Mouse (Mus musculus) naive thymus-derived CD4-positive, alpha-beta T cell, adult 2 months (primary cell): ENCODE data around the gene Ppp1r12a.

Experiments
- DNase-seq: peaks from one replicate; pipeline ENCODE4 v3.0.0-alpha.2; 2011; ENCODE audit warnings: low read depth

Ppp1r12a gene

DNA sequence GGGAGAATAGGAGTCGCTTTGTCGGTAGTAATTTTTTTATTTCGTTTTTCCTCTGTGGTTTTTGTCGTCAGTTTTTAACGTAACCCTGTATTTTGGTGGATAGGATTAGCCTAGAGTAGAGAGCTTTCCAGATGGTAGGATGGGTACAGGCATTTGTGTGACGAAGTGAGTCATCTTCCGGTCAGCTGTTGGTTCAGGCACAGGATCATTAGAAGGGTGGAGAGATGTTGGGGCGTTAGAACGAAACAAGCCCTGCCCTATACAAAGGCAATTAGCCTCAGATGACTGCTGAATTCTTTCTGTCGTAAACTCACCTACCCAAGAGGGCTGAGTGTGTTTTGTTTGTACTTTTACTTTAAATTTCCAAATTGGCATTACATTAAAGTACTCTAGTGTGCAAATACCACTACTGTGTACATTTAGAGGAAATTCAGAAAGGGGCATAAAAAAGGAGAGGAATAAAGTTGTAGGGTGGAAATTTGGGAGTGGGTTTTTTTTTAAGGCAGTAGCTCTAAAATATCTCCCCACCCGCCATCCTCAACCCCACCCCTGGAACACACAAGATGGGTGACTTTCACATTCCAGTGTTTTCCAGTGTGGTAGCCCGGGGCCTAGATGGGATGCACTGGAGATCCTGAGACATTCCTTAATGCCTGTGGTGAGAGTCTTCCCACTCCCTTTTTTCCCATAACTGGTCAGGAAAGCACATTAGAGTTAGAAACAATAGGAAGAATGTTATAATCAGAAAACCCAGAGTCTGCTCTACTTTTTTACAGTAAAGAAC, 129.9 kb downstream of the Ppp1r12a start:
- DNase-seq: no peak

DNA sequence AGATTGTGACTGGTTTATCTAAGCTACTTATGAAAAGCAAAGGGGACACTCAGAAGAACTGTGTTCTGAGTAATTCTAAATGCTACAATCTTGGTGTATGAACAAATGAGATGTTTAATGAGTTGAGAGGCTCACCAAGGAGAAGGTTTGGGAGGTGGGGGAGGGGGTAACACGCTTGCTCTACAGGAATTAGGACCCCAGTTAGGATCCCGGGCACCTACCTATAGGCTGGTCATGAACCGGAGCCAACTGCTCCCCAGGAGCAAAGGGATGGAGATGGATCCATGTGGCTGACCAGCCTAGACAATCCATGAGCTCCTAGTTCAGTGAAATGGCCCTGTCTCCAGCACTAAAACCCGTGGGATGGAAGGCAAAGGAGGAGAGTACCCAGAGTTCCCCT, 130.7 kb downstream of the Ppp1r12a start:
- no peak for DNase-seq

DNA sequence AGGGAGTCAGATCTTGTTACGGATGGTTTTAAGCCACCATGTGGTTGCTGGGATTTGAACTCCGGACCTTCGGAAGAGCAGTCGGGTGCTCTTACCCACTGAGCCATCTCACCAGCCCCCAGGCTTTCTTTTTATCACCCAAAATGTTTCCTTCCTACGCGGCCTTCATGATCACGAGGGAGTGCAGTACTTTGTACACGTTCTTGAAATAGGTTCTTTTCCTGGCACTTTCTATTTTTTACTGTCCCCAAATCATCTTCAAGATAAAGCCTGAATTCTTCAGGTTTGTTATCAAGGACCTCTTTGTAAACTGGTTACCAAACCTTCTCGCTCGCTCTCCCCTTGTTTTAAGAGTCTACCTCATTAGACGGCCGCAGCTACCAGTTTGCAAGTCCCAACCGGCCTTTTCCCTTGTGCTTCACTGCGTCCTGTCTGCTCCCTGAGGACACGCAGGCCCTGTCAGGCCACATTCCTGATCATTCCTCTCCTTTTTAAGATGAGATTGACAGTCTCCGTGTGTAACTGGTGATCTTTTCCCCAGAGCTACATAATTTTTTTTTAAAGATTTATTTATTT, 131.7 kb downstream of the Ppp1r12a start:
- DNase-seq: no peak

DNA sequence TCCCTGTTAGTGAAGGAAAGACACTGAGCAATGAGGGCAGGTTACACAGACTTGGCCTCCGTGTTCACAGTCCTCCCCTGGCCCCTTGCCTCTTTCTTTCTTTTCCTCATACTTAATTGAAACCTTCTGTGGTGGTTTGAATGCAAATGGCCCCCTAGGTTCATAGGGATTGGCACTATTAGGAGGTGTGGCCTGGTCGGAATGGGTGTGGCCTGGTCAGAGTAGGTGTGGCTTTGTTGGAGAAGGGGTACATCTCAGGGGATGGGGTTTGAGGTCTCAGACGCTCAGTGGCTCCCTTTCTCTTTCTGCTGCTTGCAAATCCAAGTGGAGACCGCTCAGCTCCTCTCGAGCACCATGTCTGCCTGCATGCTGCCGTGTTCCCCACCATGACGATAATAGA, 132.8 kb downstream of the Ppp1r12a start:
- DNase-seq: no peak

DNA sequence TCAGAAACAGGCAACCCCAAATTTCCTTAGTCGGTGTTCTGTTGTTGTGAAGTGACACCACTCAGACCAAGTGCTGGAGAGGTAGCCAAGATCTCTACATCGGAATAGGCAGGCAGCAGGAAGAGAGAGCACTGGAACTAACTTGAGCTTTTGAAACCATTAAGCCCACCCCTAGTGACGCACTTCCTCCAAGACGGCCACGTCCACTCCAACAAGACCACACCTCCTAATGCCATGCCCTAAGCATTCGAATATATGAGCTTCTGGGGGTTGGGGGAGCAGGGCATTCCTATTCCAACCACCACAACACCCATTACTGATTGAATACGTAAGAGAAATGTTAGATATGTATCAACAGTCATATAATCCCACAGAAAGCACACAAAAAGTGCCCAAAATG, 134.5 kb downstream of the Ppp1r12a start:
- no peak for DNase-seq

DNA sequence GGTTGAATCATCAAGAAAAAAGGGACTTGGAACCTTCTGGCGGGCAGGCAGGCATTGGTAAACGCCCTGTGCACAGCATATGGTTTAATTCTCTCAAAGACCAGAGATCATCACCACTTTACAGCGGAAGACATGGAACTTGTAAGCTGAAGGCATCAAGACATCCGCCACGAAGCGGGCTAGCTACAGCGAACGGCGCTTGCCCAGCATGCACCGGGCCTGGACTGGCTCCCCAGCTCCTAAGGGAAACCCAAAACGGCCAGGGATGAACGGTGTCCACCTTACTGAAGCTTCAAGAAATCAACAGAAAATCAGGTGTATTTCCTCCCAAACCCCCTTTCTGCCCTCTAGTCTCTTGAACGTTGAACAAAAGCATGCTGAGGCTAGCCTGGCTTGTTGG, 136.3 kb downstream of the Ppp1r12a start:
- DNase-seq: no peak

DNA sequence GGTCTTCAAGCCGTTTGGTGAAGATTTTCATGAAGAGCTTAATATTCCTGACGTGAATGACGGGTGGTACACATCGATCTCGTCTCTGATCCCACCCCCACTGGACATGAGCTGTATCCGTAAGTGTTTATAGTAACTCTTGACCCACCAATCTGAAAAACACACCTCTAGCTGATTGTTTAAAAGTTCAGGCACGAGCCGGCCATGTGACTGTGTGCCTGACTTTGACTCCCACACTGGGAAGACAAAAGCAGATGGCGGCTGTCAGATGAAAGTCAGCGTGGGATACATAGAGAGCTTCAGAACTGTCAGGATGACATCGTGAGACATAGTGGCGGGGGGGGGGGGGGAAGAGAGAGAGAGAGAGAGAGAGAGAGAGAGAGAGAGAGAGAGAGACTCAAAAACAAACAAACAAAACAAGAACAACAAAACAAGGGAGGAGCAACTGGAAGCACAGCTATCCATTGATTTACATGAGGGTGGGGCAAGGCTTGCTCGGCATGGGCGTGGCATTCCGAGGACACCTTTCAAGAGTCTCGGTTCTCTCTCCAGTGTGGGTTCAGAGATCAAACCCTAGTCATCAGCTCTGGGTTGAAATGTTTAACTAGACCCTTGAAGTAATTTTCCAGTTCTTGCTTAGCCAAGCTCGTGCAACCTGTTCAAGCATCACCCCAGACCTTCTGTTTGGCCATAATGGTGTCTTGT, 137.0 kb downstream of the Ppp1r12a start:
- DNase-seq: no peak

DNA sequence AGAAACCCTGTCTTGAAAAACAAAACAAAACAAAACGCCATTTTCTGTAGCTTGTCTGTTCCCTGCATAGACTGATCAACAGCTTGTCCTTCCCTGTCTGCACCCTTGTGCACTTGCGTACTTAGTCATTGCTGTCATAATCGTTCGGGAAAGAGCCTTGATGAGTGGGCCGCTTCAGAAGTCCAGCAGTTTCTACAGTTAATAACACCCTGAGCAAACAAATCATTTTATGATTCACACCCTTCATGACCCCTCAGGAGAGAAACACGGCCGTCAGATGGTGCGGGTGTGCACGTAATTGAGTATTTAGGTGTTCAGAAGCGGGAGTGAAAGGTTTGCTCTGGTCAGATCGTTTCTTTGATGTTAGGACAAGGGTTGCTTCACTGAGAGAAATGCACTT, 137.8 kb downstream of the Ppp1r12a start:
- DNase-seq: no peak

DNA sequence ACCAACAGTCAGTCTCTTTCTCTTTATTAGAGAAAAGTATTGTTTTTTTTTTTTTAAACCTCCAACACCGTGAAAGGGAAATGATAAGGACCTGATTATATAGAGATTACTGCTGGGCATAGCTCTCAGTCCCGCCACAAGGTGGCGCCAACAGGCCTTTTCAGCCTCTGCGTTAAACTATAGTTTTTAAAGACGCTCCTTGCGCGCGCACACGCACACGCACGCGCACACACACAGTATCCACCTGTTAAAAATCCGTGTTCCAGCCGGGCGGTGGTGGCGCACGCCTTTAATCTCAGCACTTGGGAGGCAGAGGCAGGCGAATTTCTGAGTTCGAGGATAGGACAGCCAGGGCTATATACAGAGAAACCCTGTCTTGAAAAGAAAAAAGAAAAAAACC, 138.8 kb downstream of the Ppp1r12a start:
- DNase-seq: peak; percentile 77

DNA sequence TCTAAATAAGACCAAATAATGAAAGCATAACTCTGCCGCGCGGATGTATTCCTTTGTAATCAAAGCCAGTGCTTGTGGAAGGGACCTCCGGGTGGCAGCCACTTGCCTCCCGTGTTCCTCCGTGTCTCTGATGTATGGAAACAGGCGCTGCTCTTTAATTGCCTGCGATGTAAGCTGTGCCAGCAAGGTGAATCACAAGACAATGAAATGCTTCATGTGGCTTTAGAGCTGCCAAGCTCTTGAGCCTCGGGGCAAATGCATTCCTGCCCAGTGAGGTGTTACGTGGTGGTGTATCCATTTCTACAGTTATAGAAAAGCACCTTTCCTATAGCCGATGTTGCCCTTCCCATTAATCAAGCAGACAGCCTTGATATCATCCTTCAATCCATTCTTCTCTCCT, 145.8 kb downstream of the Ppp1r12a start:
- DNase-seq: no peak

DNA sequence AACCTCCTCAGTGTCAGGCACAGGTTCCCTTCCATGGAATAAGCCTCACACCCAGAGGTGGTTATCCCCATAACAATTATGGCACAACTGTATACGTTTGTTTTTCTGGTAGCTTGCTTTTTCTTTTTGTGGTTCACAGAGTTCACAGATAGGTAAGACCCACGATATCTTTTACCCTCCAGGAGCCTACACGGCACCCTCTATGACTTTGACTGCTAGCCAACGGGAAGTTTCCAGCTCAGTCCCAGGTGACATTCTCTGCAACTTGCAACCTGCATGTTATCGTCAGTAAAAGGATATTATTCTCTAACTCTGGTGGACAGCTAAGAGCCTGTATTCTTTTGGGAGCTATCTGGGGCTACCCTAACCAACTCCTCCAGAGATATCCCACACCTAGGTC, 148.2 kb downstream of the Ppp1r12a start:
- DNase-seq: no peak

DNA sequence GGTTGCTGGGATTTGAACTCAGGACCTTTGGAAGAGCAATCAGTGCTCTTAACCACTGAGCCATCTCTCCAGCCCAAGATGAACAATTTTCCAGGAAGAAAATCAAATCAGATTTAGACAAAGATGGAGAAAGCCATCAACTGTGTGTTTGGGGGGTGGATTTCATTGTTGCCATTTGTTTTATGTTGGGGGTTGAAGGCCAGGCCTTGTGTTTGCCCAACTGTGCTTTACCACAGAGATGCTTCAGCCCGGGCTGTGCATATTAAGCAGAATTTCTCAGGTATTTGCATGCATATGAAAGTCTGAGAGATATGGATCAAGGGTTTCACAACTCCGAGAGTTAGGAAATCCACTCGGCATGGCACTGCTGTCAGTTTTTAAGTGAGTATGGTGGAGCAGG, 149.4 kb downstream of the Ppp1r12a start:
- no peak for DNase-seq

DNA sequence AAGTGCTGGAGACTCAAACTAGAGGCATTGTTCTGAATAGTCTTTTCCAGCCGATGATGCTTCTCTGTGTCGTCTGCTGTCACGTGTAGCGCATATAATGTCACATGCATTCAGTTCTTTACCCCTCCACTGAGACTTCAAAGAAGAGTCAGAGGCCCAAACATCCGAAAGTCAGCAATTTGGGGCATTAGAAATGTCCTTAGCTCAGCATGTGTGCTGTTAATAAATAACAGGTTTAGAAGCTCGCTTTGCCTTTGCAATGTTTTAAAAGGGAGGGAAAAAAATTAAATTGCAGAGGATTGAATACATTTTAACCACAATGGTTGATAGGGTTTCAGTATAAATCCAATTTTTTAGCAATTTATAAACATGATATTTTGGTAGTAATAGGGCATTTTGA, 151.9 kb downstream of the Ppp1r12a start:
- no peak for DNase-seq

DNA sequence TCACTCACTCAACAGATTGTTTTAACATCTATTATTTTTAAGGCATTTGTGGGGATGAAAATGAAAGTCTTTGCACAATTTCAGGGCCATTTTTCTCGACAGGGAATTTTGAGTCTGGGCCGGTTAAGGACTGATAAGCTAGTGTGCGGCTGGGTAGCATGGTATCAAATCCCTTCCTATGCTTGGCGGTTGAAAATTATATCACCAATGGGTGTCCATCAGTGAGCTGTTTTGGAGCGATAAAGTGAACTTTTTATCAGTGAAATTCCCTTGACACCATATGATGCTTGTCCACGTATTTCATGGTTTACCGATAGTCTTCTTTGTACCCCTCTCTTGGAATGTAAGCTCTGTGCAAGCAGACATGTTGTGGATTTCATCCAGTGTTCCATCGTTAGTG, 152.4 kb downstream of the Ppp1r12a start:
- DNase-seq: no peak

DNA sequence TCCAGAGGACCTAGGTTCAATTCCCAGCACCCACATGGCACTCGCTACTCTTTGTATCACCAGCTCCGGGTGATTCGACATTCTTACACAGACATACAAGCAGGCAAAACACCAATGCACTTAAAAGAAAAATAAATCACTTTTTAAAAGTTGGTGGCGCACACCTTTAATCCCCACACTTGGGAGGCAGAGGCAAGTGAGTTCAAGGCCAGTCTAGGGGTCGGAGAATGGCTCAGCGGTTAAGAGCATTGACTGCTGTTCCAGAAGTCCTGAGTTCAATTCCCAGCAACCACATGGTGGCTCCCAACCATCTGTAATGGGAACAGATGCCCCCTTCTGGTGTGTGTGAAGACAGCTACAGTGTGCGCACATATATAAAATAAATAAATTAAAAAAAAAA, 153.2 kb downstream of the Ppp1r12a start:
- no peak for DNase-seq

DNA sequence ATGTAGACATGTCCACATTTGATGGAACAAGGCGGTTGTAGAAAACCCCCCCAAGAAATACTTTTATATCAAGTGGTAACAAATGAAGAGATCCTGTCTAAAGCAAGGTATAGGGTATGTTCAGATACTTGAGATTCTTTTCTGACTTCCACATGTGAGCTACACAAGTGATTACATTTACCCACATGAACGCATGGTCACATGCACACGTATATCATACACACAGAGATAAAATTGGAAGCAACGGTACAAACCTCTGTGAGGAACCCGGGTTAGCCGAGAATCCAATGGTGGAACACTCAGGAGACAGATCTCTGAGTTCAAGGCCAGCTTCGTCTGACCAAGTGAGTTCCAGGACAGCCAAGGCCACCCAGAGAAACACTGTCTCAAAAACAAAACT, 166.4 kb downstream of the Ppp1r12a start:
- no peak for DNase-seq

DNA sequence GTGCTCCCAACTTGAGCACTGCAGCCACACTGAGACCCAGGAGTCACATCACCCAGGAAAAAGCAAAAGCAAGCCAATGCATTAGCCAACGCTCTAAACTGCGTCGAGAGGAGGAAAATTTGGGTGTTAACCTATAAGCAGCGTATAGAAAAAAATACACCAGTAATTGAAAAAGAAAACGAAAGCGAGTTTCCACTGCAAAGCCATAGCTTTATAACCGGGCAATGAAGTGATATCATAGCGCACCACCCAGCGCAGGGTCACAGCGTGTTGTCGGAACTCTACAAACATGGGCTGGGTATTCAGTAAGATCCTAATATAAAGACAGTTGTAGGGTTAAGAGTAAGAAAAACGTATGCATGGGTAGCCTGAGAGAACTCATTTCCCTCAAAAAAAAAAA, 167.0 kb downstream of the Ppp1r12a start:
- DNase-seq: no peak

DNA sequence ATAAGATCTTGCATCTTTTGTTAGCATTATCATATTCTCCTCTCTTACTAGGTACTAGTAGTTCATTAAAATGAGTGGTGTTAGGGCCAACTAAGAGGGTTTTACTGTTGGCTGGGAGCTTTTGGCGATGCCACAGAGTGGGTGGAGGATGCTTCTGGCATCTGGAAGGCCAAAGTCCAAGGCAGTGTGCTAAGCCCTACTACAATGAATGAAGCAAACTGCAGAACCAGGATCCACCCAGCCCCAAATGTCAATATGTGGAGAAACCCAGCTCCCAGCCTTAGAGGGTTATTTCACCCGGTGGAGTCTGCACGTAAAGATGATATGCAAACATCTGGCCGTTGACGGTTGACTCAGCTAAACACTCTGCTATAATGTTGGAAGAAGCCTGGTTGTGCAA, 167.8 kb downstream of the Ppp1r12a start:
- DNase-seq: no peak

DNA sequence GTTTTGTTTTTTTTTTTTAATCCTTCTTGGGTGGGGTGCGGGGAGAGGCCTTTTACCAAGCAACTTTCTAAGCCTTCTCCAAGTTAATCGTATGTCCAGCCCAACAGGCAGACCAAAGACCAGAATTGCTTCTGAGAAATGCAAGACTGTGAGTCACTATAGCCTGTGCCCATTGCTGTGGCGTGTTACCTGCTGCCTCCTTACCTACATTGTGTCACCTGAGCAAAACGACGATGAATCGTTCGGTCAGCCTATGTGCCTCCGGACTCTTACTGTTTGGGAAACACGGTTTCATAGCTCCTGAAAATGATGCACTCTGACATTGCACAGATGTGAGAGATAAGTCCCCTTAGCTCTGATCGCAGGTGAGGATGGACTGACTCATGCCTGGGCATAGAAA, 169.0 kb downstream of the Ppp1r12a start:
- DNase-seq: no peak

DNA sequence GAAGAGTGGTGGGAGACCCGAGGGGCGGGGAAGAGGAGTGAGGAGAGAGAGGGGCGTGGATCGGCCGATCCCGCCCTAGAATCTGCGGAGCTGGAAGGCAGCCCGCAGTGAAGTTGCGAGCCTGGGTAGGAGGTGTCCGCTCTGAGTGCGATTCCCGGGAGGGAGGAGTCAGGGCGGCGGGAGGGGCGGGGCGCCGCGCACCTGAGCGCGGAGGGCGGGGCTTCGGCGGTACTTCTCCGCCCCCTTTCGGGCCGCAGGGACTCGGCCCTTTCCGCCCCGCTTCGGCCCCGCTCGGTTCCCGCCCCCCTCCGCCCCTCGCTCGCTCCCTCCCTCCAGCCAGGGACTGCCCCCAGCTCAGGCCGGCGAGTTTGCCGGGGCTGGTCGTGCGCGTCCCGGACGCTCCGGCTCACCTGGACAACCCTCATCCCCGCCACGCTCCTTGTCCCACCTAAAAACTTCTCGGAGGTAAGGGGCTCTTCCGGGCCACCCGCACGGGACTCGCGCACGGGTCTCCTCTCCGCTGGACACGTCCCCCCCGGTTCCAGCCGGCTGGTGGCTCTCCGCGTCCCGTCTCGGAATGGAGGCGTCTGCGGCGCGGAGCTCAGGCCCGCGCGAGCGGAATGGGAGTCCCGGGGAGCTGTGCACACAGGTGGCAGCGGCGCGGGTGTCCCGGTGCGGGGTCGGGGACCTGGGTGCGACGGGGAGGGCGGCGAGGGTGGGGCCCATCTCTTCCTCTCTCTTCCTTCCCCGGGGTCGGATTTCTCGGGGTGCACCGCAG, 170.0 kb downstream of the Ppp1r12a start, which contains the start of gene Pawr:
Pawr (plus strand) TSS at position 338 of the 778 bp plus-strand sequence.
- DNase-seq: peak; percentile 25

DNA sequence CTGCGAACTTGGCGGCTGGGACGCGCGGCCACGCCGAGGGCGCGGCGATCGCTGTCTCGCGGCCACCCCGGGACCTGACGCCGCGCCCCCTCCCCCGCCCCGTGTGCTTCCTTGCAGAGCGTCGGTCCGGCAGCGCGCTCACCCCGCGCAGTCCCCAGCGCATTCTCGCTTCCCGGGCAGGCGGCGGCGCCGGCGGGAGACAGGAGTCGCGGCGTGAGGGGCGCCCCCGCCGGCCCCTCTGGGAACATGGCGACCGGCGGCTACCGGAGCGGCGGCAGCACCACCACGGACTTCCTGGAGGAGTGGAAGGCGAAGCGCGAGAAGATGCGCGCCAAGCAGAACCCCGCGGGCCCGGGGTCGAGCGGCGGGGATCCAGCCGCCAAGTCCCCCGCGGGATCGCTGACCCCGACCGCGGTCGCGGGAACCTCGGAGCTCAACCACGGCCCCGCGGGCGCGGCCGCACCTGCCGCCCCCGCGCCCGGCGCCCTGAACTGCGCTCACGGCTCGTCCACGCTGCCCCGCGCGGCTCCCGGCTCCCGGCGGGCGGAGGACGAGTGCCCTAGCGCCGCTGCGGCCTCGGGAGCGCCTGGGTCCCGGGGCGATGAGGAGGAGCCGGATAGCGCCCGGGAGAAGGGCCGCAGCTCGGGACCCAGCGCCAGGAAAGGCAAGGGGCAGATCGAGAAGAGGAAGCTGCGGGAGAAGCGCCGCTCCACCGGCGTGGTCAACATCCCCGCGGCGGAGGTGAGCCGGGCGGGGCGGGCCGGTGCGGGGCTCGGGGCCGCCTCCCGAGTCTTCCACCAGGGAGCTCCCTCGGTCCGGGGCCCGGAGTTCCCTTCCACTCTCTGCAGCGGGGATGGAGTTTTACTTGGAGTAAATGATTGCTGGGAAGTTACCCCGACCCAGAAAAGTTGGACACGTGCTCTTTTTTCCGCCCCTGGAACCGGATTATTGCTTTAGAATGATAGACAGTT, 170.9 kb downstream of the Ppp1r12a start:
- DNase-seq: peak; percentile 3
